Mouse (Mus musculus) limb, embryonic 14.5 days (tissue): ENCODE data around the gene Ribc2. TPM values are rescaled to one million over a fixed set of nuclear protein-coding genes. Genes with fewer than 3 reads are reported as not detected.
A peak's percentile ranks its signal among the peaks of the same experiment; 100 is the strongest.

Experiments
- ATAC-seq: fragments of 200-750 bp; cut with Nextera tagmentation; 2 replicates; pipeline ENCODE4 v1.8.0; 2017; ENCODE audit warnings: low read depth, moderate number of reproducible peaks, moderate TSS enrichment; ENCODE audit not compliant: low FRiP score
- DNase-seq: peaks from one replicate; pipeline ENCODE4 v3.0.0-alpha.2; 2015; ENCODE audit warnings: low spot score
- H3K27ac ChIP-seq: fragments of 300-500 bp; sonication (generic); replicated peaks from 2 replicates; pipeline ENCODE4 v1.5.1; 2014; ENCODE audit warnings: low read depth, mild to moderate bottlenecking, low read length, moderate library complexity, mixed read lengths
- H3K27me3 ChIP-seq: fragments of 300-500 bp; sonication (generic); 2 replicates; pipeline ENCODE4 v1.6.1; 2014; ENCODE audit warnings: low read length, mixed read lengths; ENCODE audit not compliant: control insufficient read depth, insufficient read depth
- H3K36me3 ChIP-seq: fragments of 300-500 bp; sonication (generic); 2 replicates; pipeline ENCODE4 v1.6.1; 2014; ENCODE audit warnings: mild to moderate bottlenecking, low read length, moderate library complexity, mixed read lengths; ENCODE audit not compliant: control insufficient read depth, insufficient read depth
- H3K4me1 ChIP-seq: fragments of 300-500 bp; sonication (generic); 2 replicates; pipeline ENCODE4 v1.6.1; 2014; ENCODE audit warnings: antibody characterized with exemption, low read length, mixed read lengths; ENCODE audit not compliant: control insufficient read depth, insufficient read depth
- H3K4me2 ChIP-seq: fragments of 300-500 bp; sonication (generic); replicated peaks from 2 replicates; pipeline ENCODE4 v1.6.1; 2014; ENCODE audit warnings: low read depth, mild to moderate bottlenecking, low read length, moderate library complexity; ENCODE audit not compliant: severe bottlenecking
- H3K4me3 ChIP-seq: fragments of 300-500 bp; sonication (generic); replicated peaks from 2 replicates; pipeline ENCODE4 v1.5.1; 2014; ENCODE audit warnings: low read length
- H3K9ac ChIP-seq: fragments of 300-500 bp; sonication (generic); 2 replicates; pipeline ENCODE4 v1.6.1; 2014; ENCODE audit warnings: mild to moderate bottlenecking, low read depth, low read length, moderate library complexity; ENCODE audit not compliant: severe bottlenecking
- H3K9me3 ChIP-seq: fragments of 300-500 bp; sonication (generic); 2 replicates; pipeline ENCODE4 v1.6.1; 2016; ENCODE audit warnings: low read length; ENCODE audit not compliant: control insufficient read depth
- POLR2A ChIP-seq: fragments of 200-500 bp; IDR thresholded peaks from 2 replicates; pipeline ENCODE4 v1.8.0; 2012; ENCODE audit warnings: inconsistent platforms, mild to moderate bottlenecking, moderate library complexity, borderline replicate concordance; ENCODE audit not compliant: insufficient read depth, insufficient read length; ENCODE audit errors: extremely low read depth
- WGBS: fragments of 180-500 bp; shearing (Covaris S2); extraction: QIAGEN DNeasy Blood & Tissue Kit; methylation state at CpG from one replicate; pipeline ENCODE4 v1.1.7; 2014; 5-methylcytosine and 5-hydroxymethylcytosine counted together
- polyA plus RNA-seq, 2 experiments: library from polyadenylated mRNA; depleted of rRNA in 1 of 2; stranded (reverse) in 1 of 2; unstranded in 1 of 2; fragments of >200 nt; fragmentation: Nextera tagmentation in 1 of 2; extraction: Ambion mirVana in 1 of 2; gene quantifications; 2 replicates each; pipeline versions ENCODE4 v1.2.1 to v1.2.3; 2012 to 2014

Ribc2 gene
- 0.44 and 0.73 TPM in 2 replicates for polyA plus RNA-seq (2012; rRNA removed)
- 0.62 and 0.72 TPM in 2 replicates for polyA plus RNA-seq (2014; fragmentation: Nextera tagmentation; extraction: Ambion mirVana)

GRCm38 (mm10) chr15:85131275-85132192 lies at the start of gene Ribc2, which contains the start of gene Smc1b:
TSS of gene Ribc2 (plus strand) at chr15:85132078.
TSS of gene Smc1b (minus strand) at chr15:85131964.
- H3K27me3 ChIP-seq: no peaks in the 10 kb centered on the region
- ATAC-seq (peak; percentile 62; the same call in 1 of the 2 replicates), DNase-seq (peak; percentile 91)
- peak within 1 kb of the TSS; percentile 53 for H3K9ac ChIP-seq
- WGBS: 39% methylated on average over 45 of the region's 58 CpGs
- no peak for TF ChIP-seq POLR2A
- H3K27ac ChIP-seq: no peak within 1 kb of the TSS
- 0 out of 2 replicates have a peak, but pooled peaks cover 3% of the 10 kb centered on the region for H3K4me1 ChIP-seq
- H3K9me3 ChIP-seq: no peaks in the 10 kb centered on the region
- H3K36me3 ChIP-seq: no peaks in the 10 kb centered on the region
- peak within 1 kb of the TSS; percentile 42 for H3K4me3 ChIP-seq
- H3K4me2 ChIP-seq: peak within 1 kb of the TSS; percentile 62

GRCm38 (mm10) chr15:85085641-85086040 lies 46.2 kb upstream of the Ribc2 start:
- no peak overlapping the region for H3K27ac ChIP-seq
- DNase-seq: no peak
- TF ChIP-seq POLR2A: no peak
- no peak overlapping the region for H3K9ac ChIP-seq
- ATAC-seq: no peak
- 59% methylated on average over 1 of the region's 1 CpGs for WGBS
- H3K27me3 ChIP-seq: no peaks in the 10 kb centered on the region
- no peaks in the 10 kb centered on the region for H3K36me3 ChIP-seq
- H3K4me1 ChIP-seq: no peaks in the 10 kb centered on the region
- no peak overlapping the region for H3K4me3 ChIP-seq
- no peaks in the 10 kb centered on the region for H3K9me3 ChIP-seq
- no peak overlapping the region for H3K4me2 ChIP-seq

GRCm38 (mm10) chr15:85132193-85132520 lies 279 bp downstream of the Ribc2 start:
- no peak for TF ChIP-seq POLR2A
- Histone ChIP-seq H3K4me1 (0 out of 2 replicates have a peak, but pooled peaks cover 3% of the 10 kb centered on the region), H3K9me3 (no peaks in the 10 kb centered on the region), H3K9ac (peak overlapping the region; percentile 40), H3K4me3 (peak overlapping the region; percentile 42), H3K36me3 (no peaks in the 10 kb centered on the region), H3K27me3 (no peaks in the 10 kb centered on the region), H3K27ac (no peak overlapping the region), H3K4me2 (peak overlapping the region; percentile 62)
- WGBS: 19% methylated on average over 10 of the region's 10 CpGs
- no peak for DNase-seq
- ATAC-seq: peak; percentile 15; the same call in 1 of the 2 replicates

GRCm38 (mm10) chr15:85135143-85135542 lies 3.3 kb downstream of the Ribc2 start:
- Histone ChIP-seq H3K9ac (no peak overlapping the region), H3K4me3 (no peak overlapping the region), H3K36me3 (no peaks in the 10 kb centered on the region), H3K4me1 (0 out of 2 replicates have a peak, but pooled peaks cover 3% of the 10 kb centered on the region), H3K27ac (no peak overlapping the region), H3K27me3 (no peaks in the 10 kb centered on the region), H3K4me2 (no peak overlapping the region), H3K9me3 (no peaks in the 10 kb centered on the region)
- TF ChIP-seq POLR2A: no peak
- ATAC-seq (no peak), DNase-seq (no peak)
- 45% methylated on average over 9 of the region's 9 CpGs for WGBS

- Histone ChIP-seq H3K4me1 (no peaks in the 10 kb centered on the region), H3K9ac (no peak overlapping the region), H3K4me3 (no peak overlapping the region), H3K27ac (no peak overlapping the region), H3K36me3 (no peaks in the 10 kb centered on the region), H3K9me3 (no peaks in the 10 kb centered on the region), H3K27me3 (no peaks in the 10 kb centered on the region), H3K4me2 (no peak overlapping the region)
- TF ChIP-seq POLR2A: no peak
- DNase-seq (no peak), ATAC-seq (no peak)
- 85% methylated on average over 10 of the region's 10 CpGs for WGBS
These were observed 9.4 kb downstream of the Ribc2 start for GRCm38 (mm10) chr15:85141290-85141689.
